Mouse (Mus musculus): ENCODE measurements around the gene Mul1.
"Not testable (repeated sequence)": the region's sequence is repeated elsewhere in the genome, so short reads cannot be mapped to it uniquely, and the experiment has no call there.

Mul1 gene

GRCm38 (mm10) chr4:138434347-138435316 lies at the start of gene Mul1:
Mul1 (plus strand) TSS chr4:138434671.
- DNase-seq: peak; percentile 96

GRCm38 (mm10) chr4:138393703-138394102 lies 40.8 kb upstream of the Mul1 start:
- no peak for DNase-seq

- DNase-seq: peak; percentile 13
These were observed 39.1 kb upstream of the Mul1 start for GRCm38 (mm10) chr4:138395087-138395970.

GRCm38 (mm10) chr4:138395971-138396645 lies 38.4 kb upstream of the Mul1 start, which contains the start of gene Fam43b:
Fam43b (minus strand) TSS chr4:138396528.
- peak; percentile 21 for DNase-seq

- no peak for DNase-seq
These were observed 37.8 kb upstream of the Mul1 start for GRCm38 (mm10) chr4:138396711-138397110.

- DNase-seq: peak; percentile 72
These were observed 29.7 kb upstream of the Mul1 start for GRCm38 (mm10) chr4:138404806-138405205.

GRCm38 (mm10) chr4:138407479-138408194 lies 26.8 kb upstream of the Mul1 start:
- DNase-seq: no peak

- DNase-seq: no peak
These were observed 23.5 kb upstream of the Mul1 start for GRCm38 (mm10) chr4:138411011-138411410.

- no peak for DNase-seq
These were observed 22.9 kb upstream of the Mul1 start for GRCm38 (mm10) chr4:138411504-138412121.

- no peak for DNase-seq
These were observed 19.7 kb upstream of the Mul1 start for GRCm38 (mm10) chr4:138414725-138415124.

GRCm38 (mm10) chr4:138415991-138416390 lies 18.5 kb upstream of the Mul1 start:
- no peak for DNase-seq

- DNase-seq: no peak
These were observed 18.1 kb upstream of the Mul1 start for GRCm38 (mm10) chr4:138416414-138416813.

- DNase-seq: no peak
These were observed 16.6 kb upstream of the Mul1 start for GRCm38 (mm10) chr4:138417882-138418281.

GRCm38 (mm10) chr4:138418340-138418957 lies 16.0 kb upstream of the Mul1 start:
- no peak for DNase-seq

GRCm38 (mm10) chr4:138425028-138425427 lies 9.4 kb upstream of the Mul1 start:
- no peak for DNase-seq

- DNase-seq: not testable (repeated sequence)
These were observed 8.9 kb upstream of the Mul1 start for GRCm38 (mm10) chr4:138425604-138426003.

- peak; percentile 89 for DNase-seq
These were observed 7.4 kb upstream of the Mul1 start for GRCm38 (mm10) chr4:138426778-138427705.

GRCm38 (mm10) chr4:138429778-138430177 lies 4.7 kb upstream of the Mul1 start:
- DNase-seq: peak; percentile 51

- DNase-seq: no peak
These were observed 3.1 kb upstream of the Mul1 start for GRCm38 (mm10) chr4:138431340-138431739.

GRCm38 (mm10) chr4:138440062-138440461 lies 5.6 kb downstream of the Mul1 start:
- no peak for DNase-seq
